Mouse (Mus musculus): Measurements from ENCODE around the gene Cttnbp2. TPM values are rescaled to one million over a fixed set of nuclear protein-coding genes. Genes with fewer than 3 reads are reported as not detected.

Cttnbp2 gene
- total RNA-seq, 1 experiment, result 0.36 TPM

- no peak overlapping the region for H3K27ac ChIP-seq (ENCODE audit: insufficient read depth, low read depth, low read length, poor library complexity, severe bottlenecking)
- no peak overlapping the region for H3K4me3 ChIP-seq (ENCODE audit: insufficient read depth in 1 of 2, low read depth in 1 of 2, low read length in 2 of 2, poor library complexity in 1 of 2, severe bottlenecking in 1 of 2)
- no peaks in the 10 kb centered on the region for H3K9me3 ChIP-seq (ENCODE audit: control insufficient read depth, insufficient read depth, low read depth, low read length)
- H3K4me1 ChIP-seq (ENCODE audit: control insufficient read depth in 2 of 2, insufficient read depth in 2 of 2, low read length in 2 of 2, poor library complexity in 1 of 2), result no peaks in the 10 kb centered on the region
- DNase-seq (ENCODE audit: low read depth, low spot score), result no peak
- TF ChIP-seq ZC3H11A (IDR thresholded peaks at IDR 0.05; ENCODE audit: borderline replicate concordance, low read depth, low read length) (no peak), MAFK (IDR thresholded peaks at IDR 0.05; ENCODE audit: insufficient read depth, low read depth, low read length) (no peak), CHD2 (IDR thresholded peaks at IDR 0.05; ENCODE audit: low read depth, low read length) (no peak), ZNF384 (IDR thresholded peaks at IDR 0.05; ENCODE audit: low read depth, low read length) (no peak)
- no peaks in the 10 kb centered on the region for H3K36me3 ChIP-seq (ENCODE audit: control insufficient read depth, insufficient read depth, low read length, poor library complexity, severe bottlenecking)
- in situ Hi-C loops (cut with MboI; ENCODE audit: low sequenced_read_pairs in 2 of 2, unreplicated experiment in 2 of 2), result no loop called here
- no peak overlapping the region for H3K9ac ChIP-seq (ENCODE audit: insufficient read depth, low read depth, low read length, poor library complexity, severe bottlenecking)
These were observed 64.0 kb downstream of the Cttnbp2 start for GRCm38 (mm10) chr6:18450551-18451193.

GRCm38 (mm10) chr6:18448078-18448477 lies 66.6 kb downstream of the Cttnbp2 start:
- Histone ChIP-seq H3K4me1 (ENCODE audit: control insufficient read depth in 2 of 2, insufficient read depth in 2 of 2, low read length in 2 of 2, poor library complexity in 1 of 2) (no peaks in the 10 kb centered on the region), H3K27ac (ENCODE audit: insufficient read depth, low read depth, low read length, poor library complexity, severe bottlenecking) (no peak overlapping the region), H3K9me3 (ENCODE audit: control insufficient read depth, insufficient read depth, low read depth, low read length) (no peaks in the 10 kb centered on the region), H3K36me3 (ENCODE audit: control insufficient read depth, insufficient read depth, low read length, poor library complexity, severe bottlenecking) (no peaks in the 10 kb centered on the region), H3K4me3 (ENCODE audit: insufficient read depth in 1 of 2, low read depth in 1 of 2, low read length in 2 of 2, poor library complexity in 1 of 2, severe bottlenecking in 1 of 2) (no peak overlapping the region), H3K9ac (ENCODE audit: insufficient read depth, low read depth, low read length, poor library complexity, severe bottlenecking) (no peak overlapping the region)
- no peak for DNase-seq (ENCODE audit: low read depth, low spot score)
- TF ChIP-seq HCFC1 (IDR thresholded peaks at IDR 0.05; ENCODE audit: borderline replicate concordance, insufficient read depth, low read length) (no peak), CHD2 (IDR thresholded peaks at IDR 0.05; ENCODE audit: low read depth, low read length) (no peak), MAFK (IDR thresholded peaks at IDR 0.05; ENCODE audit: insufficient read depth, low read depth, low read length) (no peak), ZC3H11A (IDR thresholded peaks at IDR 0.05; ENCODE audit: borderline replicate concordance, low read depth, low read length) (no peak), ZNF384 (IDR thresholded peaks at IDR 0.05; ENCODE audit: low read depth, low read length) (no peak)
- in situ Hi-C loops (cut with MboI; ENCODE audit: low sequenced_read_pairs in 2 of 2, unreplicated experiment in 2 of 2), result no loop called here

GRCm38 (mm10) chr6:18446917-18447316 lies 67.7 kb downstream of the Cttnbp2 start:
- H3K9ac ChIP-seq (ENCODE audit: insufficient read depth, low read depth, low read length, poor library complexity, severe bottlenecking), result no peak overlapping the region
- no peaks in the 10 kb centered on the region for H3K4me1 ChIP-seq (ENCODE audit: control insufficient read depth in 2 of 2, insufficient read depth in 2 of 2, low read length in 2 of 2, poor library complexity in 1 of 2)
- no peaks in the 10 kb centered on the region for H3K9me3 ChIP-seq (ENCODE audit: control insufficient read depth, insufficient read depth, low read depth, low read length)
- H3K27ac ChIP-seq (ENCODE audit: insufficient read depth, low read depth, low read length, poor library complexity, severe bottlenecking), result no peak overlapping the region
- TF ChIP-seq ZC3H11A (IDR thresholded peaks at IDR 0.05; ENCODE audit: borderline replicate concordance, low read depth, low read length) (no peak), ZNF384 (IDR thresholded peaks at IDR 0.05; ENCODE audit: low read depth, low read length) (no peak), MAFK (IDR thresholded peaks at IDR 0.05; ENCODE audit: insufficient read depth, low read depth, low read length) (no peak)
- H3K36me3 ChIP-seq (ENCODE audit: control insufficient read depth, insufficient read depth, low read length, poor library complexity, severe bottlenecking), result no peaks in the 10 kb centered on the region
- in situ Hi-C loops (cut with MboI; ENCODE audit: low sequenced_read_pairs in 2 of 2, unreplicated experiment in 2 of 2), result no loop called here
- DNase-seq (ENCODE audit: low read depth, low spot score), result no peak
- H3K4me3 ChIP-seq (ENCODE audit: insufficient read depth in 1 of 2, low read depth in 1 of 2, low read length in 2 of 2, poor library complexity in 1 of 2, severe bottlenecking in 1 of 2), result no peak overlapping the region

- H3K36me3 ChIP-seq (ENCODE audit: control insufficient read depth, insufficient read depth, low read length, poor library complexity, severe bottlenecking), result no peaks in the 10 kb centered on the region
- H3K9ac ChIP-seq (ENCODE audit: insufficient read depth, low read depth, low read length, poor library complexity, severe bottlenecking), result no peak overlapping the region
- H3K27ac ChIP-seq (ENCODE audit: insufficient read depth, low read depth, low read length, poor library complexity, severe bottlenecking), result no peak overlapping the region
These were observed 68.3 kb downstream of the Cttnbp2 start for GRCm38 (mm10) chr6:18446359-18446758.

DNA sequence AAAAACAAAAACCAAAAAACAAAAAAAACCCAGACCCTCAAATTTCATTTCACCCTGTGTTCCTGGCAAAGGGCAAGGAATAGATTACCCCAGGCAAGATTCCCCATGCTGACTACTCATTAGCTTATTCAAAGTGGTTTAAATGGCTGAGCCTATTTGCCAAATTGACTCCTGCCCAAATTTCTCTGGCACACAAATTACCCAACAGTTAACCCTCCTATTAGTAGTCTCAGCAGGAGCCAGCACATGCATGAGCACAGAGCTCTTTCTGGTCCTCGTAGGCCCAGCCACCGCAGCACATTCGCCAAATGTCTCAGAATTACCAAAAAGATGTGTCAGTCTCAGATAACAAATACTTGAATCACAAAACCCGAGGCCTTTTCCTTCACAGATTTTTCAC lies 68.9 kb downstream of the Cttnbp2 start:
- Histone ChIP-seq H3K4me3 (ENCODE audit: insufficient read depth in 1 of 2, low read depth in 1 of 2, low read length in 2 of 2, poor library complexity in 1 of 2, severe bottlenecking in 1 of 2) (no peak overlapping the region), H3K27ac (ENCODE audit: insufficient read depth, low read depth, low read length, poor library complexity, severe bottlenecking) (no peak overlapping the region), H3K9ac (ENCODE audit: insufficient read depth, low read depth, low read length, poor library complexity, severe bottlenecking) (no peak overlapping the region), H3K9me3 (ENCODE audit: control insufficient read depth, insufficient read depth, low read depth, low read length) (no peaks in the 10 kb centered on the region), H3K36me3 (ENCODE audit: control insufficient read depth, insufficient read depth, low read length, poor library complexity, severe bottlenecking) (no peaks in the 10 kb centered on the region), H3K4me1 (ENCODE audit: control insufficient read depth in 2 of 2, insufficient read depth in 2 of 2, low read length in 2 of 2, poor library complexity in 1 of 2) (no peaks in the 10 kb centered on the region)
- no peak for DNase-seq (ENCODE audit: low read depth, low spot score)
- TF ChIP-seq CHD2 (IDR thresholded peaks at IDR 0.05; ENCODE audit: low read depth, low read length) (no peak), ZC3H11A (IDR thresholded peaks at IDR 0.05; ENCODE audit: borderline replicate concordance, low read depth, low read length) (no peak)
- in situ Hi-C loops (cut with MboI; ENCODE audit: low sequenced_read_pairs in 2 of 2, unreplicated experiment in 2 of 2), result no loop called here

More at GRCm38 (mm10) chr6:18446359-18446758, 68.3 kb downstream of the Cttnbp2 start:
- TF ChIP-seq ZC3H11A (IDR thresholded peaks at IDR 0.05; ENCODE audit: borderline replicate concordance, low read depth, low read length), result no peak
- no peak for TF ChIP-seq MAFK (IDR thresholded peaks at IDR 0.05; ENCODE audit: insufficient read depth, low read depth, low read length)
- no peak for TF ChIP-seq HCFC1 (IDR thresholded peaks at IDR 0.05; ENCODE audit: borderline replicate concordance, insufficient read depth, low read length)
- no peak for TF ChIP-seq ZNF384 (IDR thresholded peaks at IDR 0.05; ENCODE audit: low read depth, low read length)
- no peak for TF ChIP-seq CHD2 (IDR thresholded peaks at IDR 0.05; ENCODE audit: low read depth, low read length)
- in situ Hi-C loops (cut with MboI; ENCODE audit: low sequenced_read_pairs in 2 of 2, unreplicated experiment in 2 of 2), result no loop called here
- H3K4me3 ChIP-seq (ENCODE audit: insufficient read depth in 1 of 2, low read depth in 1 of 2, low read length in 2 of 2, poor library complexity in 1 of 2, severe bottlenecking in 1 of 2), result no peak overlapping the region
- no peaks in the 10 kb centered on the region for H3K9me3 ChIP-seq (ENCODE audit: control insufficient read depth, insufficient read depth, low read depth, low read length)
- no peaks in the 10 kb centered on the region for H3K4me1 ChIP-seq (ENCODE audit: control insufficient read depth in 2 of 2, insufficient read depth in 2 of 2, low read length in 2 of 2, poor library complexity in 1 of 2)
- DNase-seq (ENCODE audit: low read depth, low spot score), result no peak
